24 mouse cellular contexts compared by ENCODE assay signal in genomic region chr12:76934438-76934837, GRCm38 (mm10).
"Had no signal": no experiment of that assay in that cellular context is flagged by ENCODE, and none has a peak within 500 bp of the region (broad histone marks: within the 10 kb centered on the region; RNA-seq: fewer than 3 reads in every experiment).

No protein-coding gene starts in this region.

- H3K27ac ChIP-seq: heart, embryonic 13.5 days; heart, embryonic 15.5 days; hindbrain, embryonic 13.5 days; hindbrain, embryonic 15.5 days; hindbrain, postnatal 0 days; kidney, embryonic 15.5 days; kidney, postnatal 0 days; limb, embryonic 13.5 days had no signal

- H3K27me3 ChIP-seq: heart, embryonic 13.5 days; heart, embryonic 15.5 days; hindbrain, embryonic 13.5 days; hindbrain, embryonic 15.5 days; kidney, embryonic 15.5 days; limb, embryonic 13.5 days; limb, embryonic 15.5 days had no signal

- H3K4me3 ChIP-seq: heart, embryonic 13.5 days; heart, embryonic 15.5 days; hindbrain, embryonic 13.5 days; hindbrain, embryonic 15.5 days; kidney, embryonic 15.5 days; limb, embryonic 13.5 days; limb, embryonic 15.5 days had no signal

- DNase-seq: gastrocnemius, postnatal 14 days; gastrocnemius, postnatal 36 days; heart, adult 18-20 months; heart, postnatal 14 days; heart, postnatal 36 days; kidney, adult 11 months; kidney, adult 2 months; kidney, adult 9 months; kidney, postnatal 14 days; kidney, postnatal 36 days; layer of hippocampus, adult 9-11 months; layer of hippocampus, postnatal 36 days; left cerebral cortex, postnatal 4 days had no signal

- H3K4me1 ChIP-seq: hindbrain, embryonic 13.5 days; hindbrain, embryonic 15.5 days; kidney, embryonic 15.5 days; limb, embryonic 13.5 days had no signal

- H3K9me3 ChIP-seq: heart, embryonic 13.5 days; heart, embryonic 15.5 days; hindbrain, embryonic 13.5 days; hindbrain, embryonic 15.5 days; kidney, embryonic 15.5 days; limb, embryonic 13.5 days; limb, embryonic 15.5 days had no signal

- H3K9ac ChIP-seq: heart, embryonic 13.5 days; heart, embryonic 15.5 days; hindbrain, embryonic 13.5 days; hindbrain, embryonic 15.5 days; kidney, embryonic 15.5 days; limb, embryonic 13.5 days; limb, embryonic 15.5 days had no signal

- ATAC-seq: hindbrain, postnatal 0 days; intestine, embryonic 16.5 days had no signal

- H3K4me2 ChIP-seq: heart, embryonic 11.5 days; heart, embryonic 13.5 days; heart, embryonic 15.5 days; hindbrain, embryonic 13.5 days; hindbrain, embryonic 15.5 days; kidney, embryonic 15.5 days; limb, embryonic 13.5 days; limb, embryonic 15.5 days had no signal
